Mouse (Mus musculus) lung, adult 2 months (tissue): Measurements from ENCODE around the gene Lad1. TPM values are rescaled to one million over a fixed set of nuclear protein-coding genes. Genes with fewer than 3 reads are reported as not detected.
A peak's percentile ranks its signal among the peaks of the same experiment; 100 is the strongest.

ENCODE experiments used
- DNase-seq: peaks from one replicate; pipeline ENCODE4 v3.0.0; 2022
- H3K4me1 ChIP-seq: fragments of 200-500 bp; 2 replicates; pipeline ENCODE4 v1.6.1; 2011; ENCODE audit warnings: low read length; ENCODE audit not compliant: control insufficient read depth, insufficient read depth
- H3K4me3 ChIP-seq: fragments of 200-500 bp; replicated peaks from 2 replicates; pipeline ENCODE3; 2011; ENCODE audit warnings: low read depth, mild to moderate bottlenecking, control low read depth, low read length; ENCODE audit errors: extremely low read depth
- CTCF ChIP-seq: fragments of 200-500 bp; IDR thresholded peaks from 2 replicates; pipeline ENCODE4 v1.5.1; 2011; ENCODE audit warnings: mild to moderate bottlenecking, low read length, control low read depth; ENCODE audit not compliant: insufficient read depth
- POLR2A ChIP-seq: fragments of 200-500 bp; IDR thresholded peaks from 2 replicates; pipeline ENCODE4 v1.6.1; 2011; ENCODE audit warnings: low read depth, mild to moderate bottlenecking, control low read depth, low read length, borderline replicate concordance; ENCODE audit errors: extremely low read depth
- WGBS: fragments of 180-500 bp; shearing (Covaris S2); methylation state at CpG from one replicate; pipeline ENCODE4 v1.1.7; 2018; 5-methylcytosine and 5-hydroxymethylcytosine counted together
- polyA plus RNA-seq: library from polyadenylated mRNA; depleted of rRNA; stranded (reverse); fragments of >200 nt; gene quantifications from 2 replicates; pipeline ENCODE4 v1.2.3, GENCODE M21; 2012; rRNA removed

The Lad1 gene
- polyA plus RNA-seq, 1 experiment = 43.2 TPM

DNA sequence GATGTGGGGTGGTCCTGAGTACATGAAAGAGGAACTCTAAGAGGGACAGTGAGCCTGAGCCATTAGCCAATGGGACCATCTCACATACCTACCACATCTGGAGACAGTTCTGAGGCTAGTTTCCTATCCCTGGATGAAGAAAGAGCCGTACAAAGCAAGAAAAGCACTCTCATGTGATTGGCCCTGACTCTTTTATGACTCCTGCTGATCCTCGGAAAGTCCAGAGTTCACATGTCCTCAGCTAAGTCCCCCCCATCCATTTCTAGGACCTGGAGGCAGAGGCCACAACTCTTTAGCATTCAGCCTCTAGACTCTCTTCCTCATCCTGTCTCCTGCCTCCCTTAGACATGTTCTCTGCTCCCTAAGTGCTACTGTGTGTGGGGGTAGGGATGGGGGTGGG, 58.9 kb downstream of the Lad1 start:
- WGBS = 79% methylated on average over 2 of the region's 2 CpGs
- Histone ChIP-seq H3K4me3 (no peak overlapping the region), H3K4me1 (no peaks in the 10 kb centered on the region)
- no peak for DNase-seq
- TF ChIP-seq POLR2A (no peak), CTCF (no peak)

DNA sequence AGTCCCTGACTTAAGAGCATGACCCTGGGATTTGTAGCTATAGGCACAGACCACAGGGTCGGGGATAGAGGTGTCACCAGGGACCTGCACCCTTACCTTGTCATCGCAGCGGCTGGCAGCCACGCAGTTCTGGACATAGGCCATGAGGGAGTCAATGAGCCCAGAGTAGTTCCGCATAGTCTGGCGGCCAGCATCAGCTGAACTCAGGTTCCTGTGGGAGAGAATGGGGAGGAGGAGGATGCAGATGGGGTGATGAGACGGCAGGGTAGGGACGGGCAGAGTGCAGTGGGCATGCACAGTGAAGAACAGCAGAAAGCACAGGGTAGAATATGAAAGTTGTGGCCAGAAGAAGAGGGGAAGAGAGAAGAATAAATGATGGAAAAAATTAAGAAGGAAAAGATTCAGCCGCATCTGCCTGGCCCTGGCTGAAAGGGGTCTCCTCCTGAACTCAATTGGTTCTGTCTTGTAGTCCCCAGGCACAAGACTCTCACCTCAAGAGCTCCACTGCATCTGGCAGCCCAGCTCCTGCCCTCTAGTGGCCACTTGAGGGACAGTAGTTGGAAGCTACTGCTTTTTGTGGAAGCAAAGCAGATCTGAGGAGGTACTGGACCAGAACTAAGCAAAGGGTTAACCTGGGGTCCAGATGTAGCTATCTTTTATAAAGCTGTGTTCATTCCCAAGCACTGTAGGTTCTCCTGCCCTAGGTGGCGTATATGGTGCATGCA, 64.1 kb downstream of the Lad1 start:
- peak; percentile 40 for DNase-seq
- TF ChIP-seq CTCF = peak; percentile 81
- TF ChIP-seq POLR2A = no peak
- H3K4me1 ChIP-seq = no peaks in the 10 kb centered on the region
- H3K4me3 ChIP-seq = no peak overlapping the region
- 69% methylated on average over 10 of the region's 10 CpGs for WGBS

Other genes starting within 250 kb of the Lad1 start
- gene Nav1, start 211.3 kb upstream of the Lad1 start, polyA plus RNA-seq = 19.8 and 21.2 TPM in 2 replicates
- 556 and 717 TPM in 2 replicates for gene Csrp1, start 98.5 kb upstream of the Lad1 start, polyA plus RNA-seq
- gene Phlda3, start 52.5 kb upstream of the Lad1 start, polyA plus RNA-seq = 98.6 and 156 TPM in 2 replicates
- gene Tnni1, start 39.2 kb upstream of the Lad1 start, polyA plus RNA-seq = 0.26 and 1.5 TPM in 2 replicates
- gene Tnnt2, start 17.8 kb downstream of the Lad1 start, polyA plus RNA-seq = 31.3 and 74.6 TPM in 2 replicates
- gene Pkp1, start 100.6 kb downstream of the Lad1 start, polyA plus RNA-seq = 0.07 and 40.6 TPM in 2 replicates
- gene Igfn1, start 187.7 kb downstream of the Lad1 start, polyA plus RNA-seq = 0.05 TPM in 1 of 2 replicates, not detected in the other
- gene Tmem9, start 189.6 kb downstream of the Lad1 start, polyA plus RNA-seq = 56.4 and 73.2 TPM in 2 replicates
- gene Ascl5, start 232.2 kb downstream of the Lad1 start, polyA plus RNA-seq = not detected in 2 replicates
- 2.9 and 7.5 TPM in 2 replicates for gene Cacna1s, start 234.2 kb downstream of the Lad1 start, polyA plus RNA-seq